Mouse (Mus musculus) embryonic facial prominence, embryonic 14.5 days (tissue): ENCODE measurements at regions not wholly inside any gene's neighbourhood (a gene's known extent, or its start where the extent isn't known, plus 50 kb on each side); places are given as distances from the start of the nearest gene placed in this dataset.

ENCODE experiments used
- ATAC-seq: fragments of 200-750 bp; cut with Nextera tagmentation; 2 replicates; pipeline ENCODE4 v1.8.0; 2017; ENCODE audit warnings: low read depth, moderate number of reproducible peaks, moderate TSS enrichment
- DNase-seq: peaks from one replicate; pipeline ENCODE4 v3.0.0-alpha.2; 2015; ENCODE audit warnings: low spot score
- H3K27ac ChIP-seq: fragments of 300-500 bp; sonication (generic); replicated peaks from 2 replicates; pipeline ENCODE4 v1.5.1; 2014; ENCODE audit warnings: low read depth, mild to moderate bottlenecking, low read length, moderate library complexity
- H3K27me3 ChIP-seq: fragments of 300-500 bp; sonication (generic); replicated peaks from 2 replicates; pipeline ENCODE4 v1.6.1; 2014; ENCODE audit warnings: low read length; ENCODE audit not compliant: control insufficient read depth, insufficient read depth
- H3K36me3 ChIP-seq: fragments of 300-500 bp; sonication (generic); 2 replicates; pipeline ENCODE4 v1.6.1; 2014; ENCODE audit warnings: low read length, mixed read lengths; ENCODE audit not compliant: control insufficient read depth, insufficient read depth
- H3K4me1 ChIP-seq: fragments of 300-500 bp; sonication (generic); 2 replicates; pipeline ENCODE4 v1.6.1; 2014; ENCODE audit warnings: antibody characterized with exemption, low read length; ENCODE audit not compliant: control insufficient read depth, insufficient read depth
- H3K4me2 ChIP-seq: fragments of 300-500 bp; sonication (generic); 2 replicates; pipeline ENCODE4 v1.6.1; 2014; ENCODE audit warnings: low read depth, mild to moderate bottlenecking, low read length, moderate library complexity, mixed read lengths
- H3K4me3 ChIP-seq: fragments of 300-500 bp; sonication (generic); 2 replicates; pipeline ENCODE4 v1.5.1; 2014; ENCODE audit warnings: low read depth, mild to moderate bottlenecking, low read length
- H3K9ac ChIP-seq: fragments of 300-500 bp; sonication (generic); 2 replicates; pipeline ENCODE4 v1.6.1; 2014; ENCODE audit warnings: low read depth, mild to moderate bottlenecking, low read length, moderate library complexity, mixed read lengths
- H3K9me3 ChIP-seq: fragments of 300-500 bp; sonication (generic); 2 replicates; pipeline ENCODE4 v1.6.1; 2016; ENCODE audit warnings: low read length; ENCODE audit not compliant: control insufficient read depth
- WGBS: fragments of 180-500 bp; shearing (Covaris S2); extraction: QIAGEN DNeasy Blood & Tissue Kit; methylation state at CpG from one replicate; pipeline ENCODE4 v1.1.7; 2014; 5-methylcytosine and 5-hydroxymethylcytosine counted together

GRCm38 (mm10) chr3:21218936-21219335, 852.0 kb upstream of the Agtr1b start:
- no peaks in the 10 kb centered on the region for H3K4me1 ChIP-seq
- H3K9ac ChIP-seq: no peak overlapping the region
- DNase-seq (no peak), ATAC-seq (no peak)
- no peak overlapping the region for H3K4me3 ChIP-seq
- no peak overlapping the region for H3K4me2 ChIP-seq
- no peaks in the 10 kb centered on the region for H3K36me3 ChIP-seq
- WGBS: 57% methylated on average over 1 of the region's 1 CpGs
- H3K27ac ChIP-seq: no peak overlapping the region
- no peaks in the 10 kb centered on the region for H3K27me3 ChIP-seq
- no peaks in the 10 kb centered on the region for H3K9me3 ChIP-seq

GRCm38 (mm10) chr3:21241184-21241583, 835.3 kb upstream of the Tbl1xr1 start:
- no peak overlapping the region for H3K4me2 ChIP-seq
- no peaks in the 10 kb centered on the region for H3K9me3 ChIP-seq
- DNase-seq (no peak), ATAC-seq (no peak)
- H3K36me3 ChIP-seq: no peaks in the 10 kb centered on the region
- H3K27ac ChIP-seq: no peak overlapping the region
- 80% methylated on average over 2 of the region's 2 CpGs for WGBS
- no peak overlapping the region for H3K9ac ChIP-seq
- no peaks in the 10 kb centered on the region for H3K27me3 ChIP-seq
- H3K4me1 ChIP-seq: no peaks in the 10 kb centered on the region
- no peak overlapping the region for H3K4me3 ChIP-seq

GRCm38 (mm10) chr3:21256129-21256760, 820.2 kb upstream of the Tbl1xr1 start:
- no peak overlapping the region for H3K4me3 ChIP-seq
- no peaks in the 10 kb centered on the region for H3K27me3 ChIP-seq
- DNase-seq (no peak), ATAC-seq (no peak)
- no peaks in the 10 kb centered on the region for H3K36me3 ChIP-seq
- no peaks in the 10 kb centered on the region for H3K9me3 ChIP-seq
- H3K4me2 ChIP-seq: no peak overlapping the region
- H3K4me1 ChIP-seq: no peaks in the 10 kb centered on the region
- H3K27ac ChIP-seq: no peak overlapping the region
- 96% methylated on average over 1 of the region's 1 CpGs for WGBS
- H3K9ac ChIP-seq: no peak overlapping the region

GRCm38 (mm10) chr3:21263317-21263716, 813.1 kb upstream of the Tbl1xr1 start:
- WGBS: 90% methylated on average over 2 of the region's 2 CpGs
- no peak for ATAC-seq
- H3K9ac ChIP-seq: no peak overlapping the region
- no peak overlapping the region for H3K4me2 ChIP-seq
- no peaks in the 10 kb centered on the region for H3K27me3 ChIP-seq
- no peak overlapping the region for H3K4me3 ChIP-seq
- H3K36me3 ChIP-seq: no peaks in the 10 kb centered on the region
- H3K27ac ChIP-seq: no peak overlapping the region
- H3K9me3 ChIP-seq: no peaks in the 10 kb centered on the region
- no peak for DNase-seq
- H3K4me1 ChIP-seq: no peaks in the 10 kb centered on the region

- no peaks in the 10 kb centered on the region for H3K27me3 ChIP-seq
- H3K4me2 ChIP-seq: no peak overlapping the region
- DNase-seq (peak; percentile 12), ATAC-seq (no peak)
- H3K27ac ChIP-seq: no peak overlapping the region
- H3K36me3 ChIP-seq: no peaks in the 10 kb centered on the region
- WGBS: 62% methylated on average over 2 of the region's 2 CpGs
- H3K4me1 ChIP-seq: no peaks in the 10 kb centered on the region
- no peak overlapping the region for H3K4me3 ChIP-seq
- H3K9me3 ChIP-seq: no peaks in the 10 kb centered on the region
- H3K9ac ChIP-seq: no peak overlapping the region
These were observed 811.0 kb upstream of the Tbl1xr1 start for GRCm38 (mm10) chr3:21265491-21265890.

GRCm38 (mm10) chr3:21268429-21269129, 807.9 kb upstream of the Tbl1xr1 start:
- ATAC-seq (no peak), DNase-seq (peak; percentile 5)
- 64% methylated on average over 7 of the region's 7 CpGs for WGBS
- no peak overlapping the region for H3K9ac ChIP-seq
- H3K36me3 ChIP-seq: no peaks in the 10 kb centered on the region
- H3K4me1 ChIP-seq: no peaks in the 10 kb centered on the region
- no peaks in the 10 kb centered on the region for H3K9me3 ChIP-seq
- no peak overlapping the region for H3K27ac ChIP-seq
- H3K4me2 ChIP-seq: no peak overlapping the region
- H3K4me3 ChIP-seq: no peak overlapping the region
- H3K27me3 ChIP-seq: no peaks in the 10 kb centered on the region

- Histone ChIP-seq H3K4me1 (no peaks in the 10 kb centered on the region), H3K27ac (no peak overlapping the region), H3K27me3 (no peaks in the 10 kb centered on the region), H3K4me2 (no peak overlapping the region), H3K4me3 (no peak overlapping the region), H3K9ac (no peak overlapping the region), H3K9me3 (no peaks in the 10 kb centered on the region), H3K36me3 (no peaks in the 10 kb centered on the region)
- ATAC-seq: no peak
- 75% methylated on average over 2 of the region's 2 CpGs for WGBS
- no peak for DNase-seq
These were observed 807.4 kb upstream of the Tbl1xr1 start for GRCm38 (mm10) chr3:21269130-21269440.

GRCm38 (mm10) chr3:21270788-21271187, 805.7 kb upstream of the Tbl1xr1 start:
- Histone ChIP-seq H3K9ac (no peak overlapping the region), H3K27ac (no peak overlapping the region), H3K4me3 (no peak overlapping the region), H3K36me3 (no peaks in the 10 kb centered on the region), H3K4me1 (no peaks in the 10 kb centered on the region), H3K9me3 (no peaks in the 10 kb centered on the region), H3K27me3 (no peaks in the 10 kb centered on the region), H3K4me2 (no peak overlapping the region)
- DNase-seq (peak; percentile 29), ATAC-seq (no peak)
- 72% methylated on average over 3 of the region's 3 CpGs for WGBS

- Histone ChIP-seq H3K27ac (no peak overlapping the region), H3K9me3 (no peaks in the 10 kb centered on the region), H3K4me3 (no peak overlapping the region), H3K36me3 (no peaks in the 10 kb centered on the region), H3K9ac (no peak overlapping the region), H3K4me1 (no peaks in the 10 kb centered on the region), H3K27me3 (no peaks in the 10 kb centered on the region), H3K4me2 (no peak overlapping the region)
- peak; percentile 23 for DNase-seq
- no peak for ATAC-seq
- WGBS: 80% methylated on average over 4 of the region's 4 CpGs
These were observed 804.2 kb upstream of the Tbl1xr1 start for GRCm38 (mm10) chr3:21272219-21272618.
